Mouse (Mus musculus): ENCODE results near the gene Nr2c1.
A peak's percentile ranks its signal among the peaks of the same experiment; 100 is the strongest.

Nr2c1 gene

DNA sequence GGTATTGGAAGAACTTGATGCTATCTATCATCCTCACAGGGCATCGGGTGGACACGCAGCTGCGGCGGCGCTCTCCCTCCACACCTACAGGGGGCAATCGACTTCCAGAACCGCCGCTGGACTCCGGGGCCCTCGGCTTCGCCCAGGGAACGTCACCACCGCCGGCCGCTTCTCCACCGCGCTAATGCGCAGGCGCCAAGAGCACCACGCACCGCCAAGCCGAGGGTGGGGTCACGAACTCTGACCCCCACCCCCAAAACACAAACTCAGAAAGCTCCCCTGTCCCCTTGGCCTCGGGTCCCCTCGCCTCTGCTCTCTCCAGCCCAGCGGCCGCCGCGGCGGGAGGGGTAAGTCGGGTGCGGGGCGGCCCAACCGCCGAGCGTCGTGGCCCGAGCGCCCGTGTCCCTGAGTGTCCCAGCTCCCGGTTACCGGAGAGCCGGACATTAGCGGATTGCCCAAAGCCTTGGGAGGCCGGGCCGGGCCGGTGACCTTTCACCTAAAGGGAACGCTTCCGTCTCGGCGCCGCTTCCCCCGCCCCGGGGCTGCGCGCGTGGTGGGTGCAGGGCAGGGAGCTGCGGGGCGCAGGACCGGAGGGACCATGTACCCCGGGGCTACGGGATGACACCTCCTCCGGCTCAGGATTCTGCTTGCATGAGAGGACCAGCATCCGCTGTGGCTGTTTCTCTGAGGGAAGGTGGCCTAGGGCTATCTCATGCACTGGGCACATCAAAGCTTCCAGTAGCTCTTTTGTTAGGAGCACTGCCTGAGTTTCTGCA is at the start of gene Nr2c1:
Gene Nr2c1, plus strand, starts transcription at position 268 of the 776 bp plus-strand sequence.
- peak; percentile 64 to 69 for DNase-seq

DNA sequence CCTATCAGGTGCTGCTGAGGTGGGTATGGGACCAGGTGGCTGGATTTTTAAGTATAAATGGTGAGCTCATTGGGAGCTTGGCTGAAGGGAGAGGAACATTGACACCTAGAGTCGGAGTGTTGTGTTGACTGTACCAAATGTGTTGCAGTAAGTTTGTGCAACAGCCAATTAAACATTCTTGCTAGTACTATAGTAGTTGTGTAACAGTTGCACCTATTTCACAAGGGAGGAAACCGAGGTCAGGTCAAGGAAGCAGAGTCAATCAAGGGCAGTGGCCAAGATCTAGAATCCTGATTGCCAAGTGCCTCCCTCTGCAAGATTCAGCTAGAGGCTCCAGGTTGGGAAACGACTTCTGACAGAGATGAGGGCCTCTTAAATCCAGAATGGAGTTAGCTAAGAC is 49.7 kb upstream of the Nr2c1 start:
- DNase-seq = no peak

DNA sequence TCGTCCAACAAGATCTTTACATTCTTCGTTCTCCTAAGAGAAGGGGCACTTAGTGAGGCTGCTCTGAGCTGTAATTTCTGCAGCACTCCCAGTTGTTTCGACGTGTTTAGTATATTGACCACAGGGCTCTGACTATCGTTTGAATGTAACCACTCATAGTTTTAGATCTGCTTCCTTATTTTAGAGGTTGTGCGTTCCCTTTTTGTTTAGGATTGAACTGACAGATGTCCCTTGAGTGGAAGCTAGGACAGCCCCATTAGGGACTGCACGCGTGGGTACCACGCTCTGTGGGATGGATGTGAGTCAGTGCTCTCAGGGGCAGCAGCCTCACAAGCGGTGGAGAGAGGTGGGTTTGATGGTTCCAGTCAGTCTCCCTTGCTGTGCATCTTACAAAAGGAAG is 42.3 kb upstream of the Nr2c1 start:
- no peak for DNase-seq

DNA sequence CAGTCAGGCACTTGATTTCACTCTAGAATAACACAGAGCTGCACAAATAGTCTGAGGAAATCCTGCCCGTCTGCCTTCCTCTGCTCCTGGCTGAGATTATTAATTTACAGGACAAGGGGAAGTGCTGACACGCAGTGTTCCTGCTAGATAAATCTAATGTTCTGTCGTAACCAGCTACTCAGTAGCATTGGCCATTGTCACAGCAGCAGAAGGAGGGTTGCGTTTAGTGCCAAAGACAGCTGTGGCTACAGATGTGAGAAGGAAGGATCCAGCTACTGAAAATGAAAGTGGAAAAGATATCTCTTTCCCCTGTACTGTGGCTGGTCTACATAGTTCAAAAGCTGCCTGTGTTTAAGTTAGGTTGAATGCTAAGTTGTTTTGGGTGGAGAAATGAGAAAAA is 40.7 kb upstream of the Nr2c1 start:
- no peak for DNase-seq

DNA sequence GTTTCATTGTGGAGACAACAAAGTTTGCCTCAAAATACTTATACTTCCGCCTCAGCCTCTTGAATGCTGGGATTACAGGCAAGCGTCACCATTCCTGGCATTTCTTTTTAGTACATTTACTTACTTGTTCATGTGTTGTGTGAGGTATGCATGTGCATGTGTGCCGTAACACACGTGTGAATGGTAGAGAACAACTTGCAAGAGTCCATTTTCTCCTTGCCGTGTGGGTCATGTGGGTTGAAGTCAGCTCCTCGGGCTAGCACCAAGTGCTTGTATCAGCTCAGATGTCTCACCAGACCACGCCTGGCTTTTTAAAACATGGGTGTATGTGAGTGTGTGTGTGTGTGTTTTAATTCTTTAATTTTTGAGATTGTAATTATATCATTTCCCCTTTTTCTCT is 40.2 kb upstream of the Nr2c1 start:
- DNase-seq = no peak

DNA sequence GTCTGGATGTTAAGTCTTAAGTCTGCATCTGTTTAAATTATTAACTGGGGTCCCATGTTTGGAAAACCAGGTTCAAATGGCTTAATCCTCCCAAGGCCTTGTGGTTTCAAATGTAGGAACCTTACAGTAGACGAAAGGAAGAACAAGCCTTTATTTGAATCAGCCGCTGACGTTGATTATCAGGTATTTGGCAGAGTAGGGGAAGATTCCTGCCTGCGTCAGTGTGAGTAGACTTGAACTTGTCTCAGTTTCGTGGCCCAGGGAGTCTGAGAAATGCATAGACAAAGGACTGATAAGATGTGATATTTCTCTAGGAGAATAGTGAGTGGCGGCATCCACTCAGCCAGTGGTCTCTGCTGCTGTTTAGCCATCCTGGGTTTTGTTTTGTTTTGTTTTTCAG is 39.0 kb upstream of the Nr2c1 start:
- DNase-seq = no peak

DNA sequence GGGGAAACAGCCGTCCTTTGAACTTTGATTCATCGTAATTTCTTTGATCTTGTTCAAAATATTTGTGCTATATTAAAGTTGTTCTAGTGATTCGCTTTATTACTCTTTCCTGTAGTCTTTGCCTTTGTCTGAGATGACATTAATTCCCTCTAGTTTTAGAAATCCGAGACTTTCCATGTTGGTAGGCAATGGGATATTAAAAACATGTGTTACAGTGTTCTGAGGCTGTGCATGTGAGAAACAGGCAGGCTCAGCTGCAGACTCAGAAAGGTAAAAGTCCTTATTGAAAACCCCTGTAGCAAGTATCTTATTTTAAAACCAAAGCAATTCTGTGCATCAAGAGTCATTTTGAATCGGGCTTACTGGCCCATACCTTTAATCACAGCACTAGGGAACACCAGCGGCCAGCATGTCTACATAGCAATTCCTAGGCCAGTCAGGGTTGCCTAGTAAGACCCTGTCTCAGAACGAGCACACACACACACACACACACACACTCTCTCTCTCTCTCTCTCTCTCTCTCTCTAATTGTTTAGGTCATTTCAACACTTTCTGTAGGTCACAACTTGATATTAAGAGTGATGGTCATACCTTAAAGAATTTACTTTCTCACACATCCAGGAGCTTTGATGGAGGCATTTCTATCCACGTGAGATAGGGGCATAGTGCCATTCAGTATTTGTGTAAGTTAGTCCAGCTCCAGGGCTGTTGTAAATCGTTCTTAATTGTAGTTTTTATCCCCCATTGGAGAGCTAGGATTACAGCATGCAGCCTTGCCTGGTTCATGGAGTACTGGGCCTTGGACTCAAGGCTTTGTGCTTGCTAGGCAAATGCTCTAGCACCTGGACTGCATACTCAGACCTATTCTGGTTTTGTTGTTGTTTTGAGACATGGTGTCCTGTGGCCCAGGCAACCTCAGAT is 36.7 kb upstream of the Nr2c1 start:
- DNase-seq = no peak

DNA sequence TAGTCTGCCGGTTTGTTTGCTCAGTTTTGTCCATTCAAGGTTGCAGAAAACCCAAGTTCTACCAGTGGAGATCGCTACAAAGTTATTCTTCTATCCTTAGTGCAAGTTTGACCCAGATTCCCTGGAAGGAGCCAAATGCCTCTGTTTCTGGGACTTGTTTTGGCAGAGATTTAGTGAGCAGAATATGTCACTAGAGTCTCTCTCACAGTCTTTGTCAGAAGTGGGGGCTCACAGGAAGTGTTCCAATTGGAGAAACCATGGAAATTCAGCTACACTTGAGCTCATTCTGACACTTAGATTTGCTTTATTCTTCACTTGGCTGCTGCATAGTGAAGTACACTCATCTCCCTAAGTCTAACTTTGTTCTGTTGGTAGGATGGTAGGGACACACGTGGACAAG is 35.6 kb upstream of the Nr2c1 start:
- DNase-seq = no peak

DNA sequence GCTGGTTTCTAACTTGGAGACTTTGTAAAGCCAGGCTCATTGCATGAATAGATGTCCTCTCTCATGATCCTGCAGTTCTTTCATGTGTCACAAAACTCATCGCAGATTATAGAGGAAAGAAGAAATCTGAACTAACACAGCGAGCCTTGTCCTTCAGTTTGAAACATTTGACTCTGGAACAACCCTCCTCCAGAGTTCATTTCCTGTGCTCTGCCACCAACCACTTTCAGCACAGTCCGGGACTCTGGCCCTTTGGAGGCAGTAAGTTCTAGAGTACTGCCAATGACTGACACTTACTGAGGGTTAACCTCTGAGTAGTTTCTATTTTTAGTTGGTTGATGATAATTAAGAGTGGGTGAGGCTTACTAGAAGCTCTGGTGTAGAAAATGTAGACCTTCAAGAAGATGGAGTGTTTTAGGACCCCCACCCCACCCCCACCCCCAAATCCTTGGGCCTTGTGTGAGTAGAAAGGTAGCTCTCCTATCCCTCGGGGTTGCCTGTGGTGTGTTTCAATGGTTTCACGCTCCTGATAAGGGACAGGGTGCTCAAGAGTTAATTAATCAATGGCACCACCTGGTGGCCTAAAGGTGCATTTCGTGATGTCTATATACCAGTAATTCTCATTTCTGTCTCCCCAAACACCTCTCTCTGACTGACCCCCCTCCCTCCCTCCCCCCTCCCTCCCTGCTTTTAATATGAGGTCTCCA is 31.8 kb upstream of the Nr2c1 start:
- peak; percentile 27 to 47 for DNase-seq

DNA sequence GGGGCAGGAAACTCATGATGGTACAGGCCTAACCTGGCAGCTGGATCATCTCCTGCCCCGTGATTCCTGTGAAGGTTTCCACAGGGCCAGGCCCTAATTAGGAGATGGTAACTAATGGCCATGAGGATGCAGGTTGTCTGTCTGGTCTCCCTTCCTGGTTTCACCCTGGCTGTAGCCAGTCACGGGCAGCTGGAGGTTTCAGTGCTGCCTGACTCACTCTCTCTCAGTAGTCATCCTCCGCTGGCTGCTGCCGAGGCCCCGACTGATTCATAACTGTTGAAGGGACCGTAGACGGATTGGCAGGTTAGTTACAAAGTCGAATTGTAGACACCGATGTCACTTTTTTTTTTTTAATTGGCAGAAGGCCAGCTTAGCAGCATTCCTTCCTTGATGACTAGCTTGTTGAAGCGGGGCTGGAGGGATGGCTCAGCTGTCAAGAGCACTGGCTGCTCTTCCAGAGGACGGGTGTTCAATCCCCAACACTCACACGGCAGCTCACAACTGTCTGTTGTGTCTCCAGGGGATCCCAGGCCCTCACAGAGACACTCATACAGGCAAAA is 31.0 kb upstream of the Nr2c1 start:
- DNase-seq = no peak

DNA sequence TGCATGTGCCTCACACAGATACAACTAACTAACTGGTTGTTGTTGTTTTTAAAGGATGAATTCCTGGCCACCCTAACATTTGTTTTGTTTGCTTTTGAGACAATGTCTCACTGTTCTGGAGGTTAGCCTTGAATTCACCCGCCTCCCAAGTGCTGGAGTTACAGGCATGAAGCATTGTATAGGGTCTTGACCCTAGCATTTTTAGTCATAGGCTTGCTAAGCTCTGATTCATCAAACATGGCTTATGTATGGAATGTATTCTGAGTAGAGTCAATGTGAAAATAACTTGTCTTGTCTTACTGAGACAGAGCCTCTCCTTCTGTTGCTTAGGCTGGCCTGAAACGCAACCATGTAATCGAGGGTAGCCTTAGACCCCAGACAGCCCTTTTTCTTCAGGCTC is 29.9 kb upstream of the Nr2c1 start:
- no peak for DNase-seq

DNA sequence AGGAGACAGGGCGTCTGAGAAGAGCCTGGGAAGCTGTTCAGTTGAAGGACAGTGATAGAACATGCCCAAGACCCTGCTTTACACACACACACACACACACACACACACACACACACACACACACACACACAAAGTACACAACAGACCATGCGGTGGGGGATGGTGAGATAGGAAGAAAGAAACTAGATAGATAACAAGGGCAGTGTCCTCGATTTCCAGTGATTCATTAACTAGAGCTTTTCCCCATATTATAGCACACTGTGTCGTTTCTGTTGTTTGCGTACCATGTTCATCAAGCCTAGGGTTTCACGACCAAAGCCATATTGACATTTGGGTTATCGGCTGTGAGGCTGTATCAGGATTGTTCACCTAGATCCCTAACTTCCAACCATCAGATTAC is 28.8 kb upstream of the Nr2c1 start:
- no peak for DNase-seq

DNA sequence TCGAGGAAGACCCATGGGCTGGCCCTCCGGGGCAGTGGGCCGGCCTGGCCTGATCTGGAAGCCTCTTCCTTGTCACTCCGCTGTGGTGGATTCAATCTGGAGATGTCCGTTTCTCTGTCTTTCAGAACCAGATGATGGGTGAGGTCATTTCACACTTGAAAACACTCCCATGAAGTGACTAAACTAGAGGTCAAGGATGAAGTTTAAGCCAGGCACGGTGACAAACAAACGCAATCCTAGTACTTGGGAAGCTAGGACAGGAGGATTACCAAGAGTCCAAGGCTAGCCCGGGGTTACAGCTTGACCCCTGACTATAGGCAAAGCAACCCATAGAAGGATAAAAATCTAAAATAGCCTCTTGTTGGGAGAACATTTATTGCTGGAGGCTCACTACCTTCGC is 27.1 kb upstream of the Nr2c1 start:
- DNase-seq = no peak

DNA sequence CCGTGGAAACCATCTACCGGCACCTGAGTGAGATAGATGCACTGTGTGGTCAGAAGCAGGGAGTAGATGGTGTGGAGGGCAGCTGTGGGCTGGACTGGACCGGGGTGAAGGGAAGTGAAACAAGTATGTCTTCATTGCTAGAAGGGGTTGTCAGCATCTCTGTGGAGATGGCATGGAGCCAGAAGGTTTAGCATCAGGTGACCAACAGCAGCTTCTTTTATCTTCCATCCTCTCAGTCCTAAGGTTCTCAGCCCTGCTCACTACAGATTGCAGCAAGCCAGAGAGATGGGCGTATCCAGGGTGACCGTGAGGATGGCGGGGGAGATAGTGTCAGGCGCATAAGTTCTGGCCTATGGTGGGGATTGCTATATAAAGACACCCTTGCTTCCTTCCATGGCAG is 25.2 kb upstream of the Nr2c1 start:
- no peak for DNase-seq

DNA sequence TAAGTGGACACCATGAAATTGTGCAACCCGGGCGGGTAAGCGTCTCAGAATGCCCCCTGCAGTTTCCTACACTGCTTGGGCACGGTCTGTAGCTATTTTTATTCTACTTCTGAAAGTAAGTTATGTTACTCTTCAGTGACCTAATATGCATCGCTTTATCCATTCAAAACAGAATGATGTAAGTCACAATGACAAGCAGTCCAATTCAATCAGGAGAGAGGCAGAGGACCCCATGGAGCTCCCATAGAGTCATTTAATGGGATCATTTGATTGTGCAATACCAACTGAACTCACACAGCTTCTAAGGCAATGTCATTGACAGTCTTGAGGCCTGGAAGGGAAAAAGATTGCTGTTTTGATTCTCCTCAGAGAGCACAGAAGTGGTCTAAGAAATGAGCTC is 24.2 kb upstream of the Nr2c1 start:
- no peak for DNase-seq

DNA sequence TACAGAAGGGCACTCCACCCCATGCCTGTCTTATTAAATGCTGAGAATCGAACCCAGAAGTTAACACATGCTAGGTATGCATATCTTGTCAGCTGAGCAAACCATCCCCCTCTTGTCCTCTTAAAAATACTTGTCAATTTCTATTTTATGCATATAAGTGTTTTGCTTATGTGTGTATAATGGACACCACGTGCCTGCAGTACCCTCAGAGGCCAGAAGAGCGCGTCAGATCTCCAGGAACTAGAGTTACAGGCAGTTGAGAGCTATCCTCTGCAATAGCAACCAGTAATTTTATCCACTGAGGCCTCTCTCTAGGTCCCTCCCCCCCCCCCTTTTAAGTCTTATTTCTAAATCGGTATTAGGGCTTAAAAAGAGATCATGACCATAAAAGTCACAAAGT is 23.4 kb upstream of the Nr2c1 start:
- no peak for DNase-seq

DNA sequence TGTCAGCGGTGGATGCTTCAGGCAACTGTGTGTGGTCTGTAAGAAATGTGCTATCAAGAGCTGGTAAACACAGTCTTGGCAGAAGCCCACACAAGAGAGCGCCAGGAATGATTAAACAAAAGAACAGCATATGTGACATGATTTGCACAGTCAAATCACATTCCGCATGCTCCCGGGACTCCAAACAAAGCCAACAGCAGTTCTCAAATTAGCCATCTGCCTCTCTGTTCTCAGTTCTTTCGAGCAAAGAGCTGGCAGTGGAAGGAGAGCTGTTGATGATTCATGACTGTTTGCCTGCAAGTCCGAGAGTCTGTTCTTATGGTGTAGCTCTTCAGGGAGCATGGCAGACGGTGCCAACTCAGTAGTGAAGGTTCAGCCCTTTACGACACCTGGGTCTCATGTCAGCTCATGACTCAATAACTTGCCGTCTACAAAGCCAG is 18.1 kb upstream of the Nr2c1 start:
- no peak for DNase-seq

DNA sequence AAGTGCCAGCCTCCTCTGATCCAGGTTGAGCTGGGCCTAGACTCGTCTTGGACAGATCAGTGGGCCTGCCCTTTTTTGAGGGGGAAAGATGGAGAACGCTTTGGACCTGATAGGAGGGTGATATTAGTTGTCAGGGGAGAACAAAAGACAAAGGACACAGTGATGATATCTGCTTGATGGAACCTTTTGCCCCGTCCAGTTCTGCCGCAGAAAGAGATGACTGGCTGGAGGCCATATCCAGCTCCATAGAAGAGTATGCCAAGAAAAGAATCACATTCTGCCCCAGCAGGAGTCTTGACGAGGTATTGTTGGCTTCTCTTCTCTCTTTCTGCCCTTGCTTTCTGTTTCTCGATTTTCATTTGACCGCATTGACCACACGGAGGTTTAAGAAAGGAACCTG is 14.7 kb upstream of the Nr2c1 start:
- DNase-seq = no peak

DNA sequence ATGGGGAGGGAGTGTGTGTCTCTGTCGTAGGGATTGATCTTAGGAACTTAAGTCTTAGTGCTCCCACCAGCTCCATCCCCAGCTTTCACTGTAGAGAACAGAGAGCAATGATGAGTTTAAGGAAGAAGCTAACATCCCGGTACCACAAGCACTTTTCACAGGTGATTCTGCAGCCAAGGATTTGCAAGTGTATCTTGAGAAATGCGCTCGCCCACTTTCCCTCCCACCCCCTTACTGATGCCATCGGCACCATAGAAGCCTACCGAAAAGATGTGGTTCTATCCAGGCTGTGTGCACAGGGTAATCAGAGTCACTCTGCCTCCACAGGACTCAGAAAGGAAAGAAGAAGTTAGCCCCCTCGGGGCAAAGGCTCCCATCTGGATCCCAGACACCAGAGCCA is 14.1 kb upstream of the Nr2c1 start:
- no peak for DNase-seq

DNA sequence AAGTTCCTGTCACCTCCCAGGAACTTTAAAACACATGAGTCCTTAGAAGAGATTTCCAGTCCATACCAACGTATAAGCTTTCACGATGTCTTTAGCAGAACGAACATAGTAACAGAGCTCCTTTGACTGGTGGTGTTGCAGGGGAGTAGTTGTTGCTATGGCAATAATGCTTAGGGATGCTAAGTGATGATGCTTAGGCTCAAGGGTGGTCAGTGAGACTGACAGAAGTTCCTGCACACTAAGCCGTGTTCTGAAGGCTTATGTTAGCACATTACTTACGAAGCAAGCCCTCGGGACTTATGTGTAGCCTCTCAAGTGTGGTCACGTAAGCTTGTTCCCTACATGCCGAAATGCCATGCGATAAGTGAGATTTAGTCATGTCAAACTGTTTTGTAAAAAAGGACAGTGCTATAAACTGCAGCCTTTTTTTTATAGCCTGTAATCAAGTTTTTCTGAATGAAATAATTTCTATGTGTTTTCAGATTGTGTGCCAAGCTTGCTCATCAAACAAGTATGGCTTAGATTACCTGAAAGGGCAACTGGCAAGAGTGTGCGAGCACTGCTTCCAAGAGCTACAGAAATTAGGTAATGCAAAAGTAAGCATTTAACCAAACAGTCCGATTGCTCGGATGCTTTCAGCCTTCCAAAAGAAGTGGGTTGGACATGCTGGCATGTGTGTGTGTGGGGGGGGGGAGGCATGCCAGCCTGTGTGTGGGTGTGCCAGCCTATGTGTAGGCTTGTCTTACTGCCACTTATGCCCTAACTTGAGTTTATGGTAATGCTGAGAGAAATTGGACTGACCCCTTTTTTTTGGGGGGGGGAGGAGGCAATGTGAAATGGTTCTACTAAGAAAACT is 13.1 kb upstream of the Nr2c1 start:
- DNase-seq = no peak

DNA sequence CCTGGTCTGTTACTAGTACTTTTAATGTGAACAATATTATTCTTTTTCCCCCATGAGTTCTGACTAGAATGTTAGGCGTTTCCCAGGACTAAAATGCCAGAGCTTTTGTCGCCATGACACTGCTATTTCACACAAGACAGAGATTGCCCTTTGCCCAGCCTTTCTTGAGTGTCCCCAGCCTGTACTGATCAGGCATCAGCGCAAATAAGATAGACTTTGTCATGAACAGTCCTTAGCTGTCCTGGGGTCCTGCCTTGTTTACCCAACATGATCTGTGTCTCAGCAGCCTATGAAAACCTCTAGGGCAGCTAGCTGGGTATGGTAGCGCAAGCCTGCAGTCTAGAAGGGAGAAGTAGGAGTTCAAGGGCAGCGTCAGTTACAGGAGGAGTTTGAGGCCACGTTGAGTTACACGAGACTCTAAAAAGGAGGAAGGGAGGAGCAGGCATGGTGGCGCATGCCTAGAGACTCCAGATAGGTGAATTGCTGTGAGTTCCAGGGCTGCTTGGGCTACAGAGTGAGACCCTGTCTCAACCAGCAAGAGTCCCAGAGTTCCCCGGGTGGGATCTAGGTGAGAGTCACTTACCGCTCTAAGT is 8.8 kb upstream of the Nr2c1 start:
- no peak for DNase-seq
